Mouse (Mus musculus) heart, postnatal 0 days (tissue): ENCODE results near the gene Cd164l2. TPM values are rescaled to one million over a fixed set of nuclear protein-coding genes. Genes with fewer than 3 reads are reported as not detected.

Source experiments
- ATAC-seq: fragments of 200-750 bp; cut with Nextera tagmentation; 2 replicates; pipeline ENCODE4 v1.8.0; 2017; ENCODE audit warnings: low read depth, moderate number of reproducible peaks, moderate library complexity; ENCODE audit not compliant: insufficient read depth
- DNase-seq: peaks from one replicate; pipeline ENCODE4 v3.0.0-alpha.2; 2016; ENCODE audit warnings: low spot score
- H3K27ac ChIP-seq: fragments of 300-500 bp; sonication (generic); 2 replicates; pipeline ENCODE4 v1.5.1; 2014; ENCODE audit warnings: low read depth, mild to moderate bottlenecking
- H3K27me3 ChIP-seq: fragments of 300-500 bp; sonication (generic); 2 replicates; pipeline ENCODE4 v1.6.1; 2014; ENCODE audit warnings: low read length, mixed read lengths; ENCODE audit not compliant: control insufficient read depth, insufficient read depth
- H3K36me3 ChIP-seq: fragments of 300-500 bp; sonication (generic); replicated peaks from 2 replicates; pipeline ENCODE4 v1.6.1; 2014; ENCODE audit warnings: low read length, mixed read lengths; ENCODE audit not compliant: control insufficient read depth, insufficient read depth
- H3K4me1 ChIP-seq: fragments of 300-500 bp; sonication (generic); 2 replicates; pipeline ENCODE4 v1.6.1; 2014; ENCODE audit warnings: antibody characterized with exemption; ENCODE audit not compliant: control insufficient read depth, insufficient read depth
- H3K4me2 ChIP-seq: fragments of 300-500 bp; sonication (generic); 2 replicates; pipeline ENCODE4 v1.6.1; 2014; ENCODE audit warnings: low read depth, mild to moderate bottlenecking, low read length, moderate library complexity
- H3K4me3 ChIP-seq: fragments of 300-500 bp; sonication (generic); 2 replicates; pipeline ENCODE4 v1.5.1; 2014; ENCODE audit warnings: low read depth, low read length
- H3K9ac ChIP-seq: fragments of 300-500 bp; sonication (generic); replicated peaks from 2 replicates; pipeline ENCODE4 v1.6.1; 2014; ENCODE audit warnings: low read depth, low read length, mixed read lengths
- H3K9me3 ChIP-seq: fragments of 300-500 bp; sonication (generic); replicated peaks from 2 replicates; pipeline ENCODE4 v1.6.1; 2016; ENCODE audit warnings: low read length; ENCODE audit not compliant: control insufficient read depth
- CTCF ChIP-seq: IDR thresholded peaks from 2 replicates; pipeline ENCODE4 v1.5.1; 2016; ENCODE audit warnings: antibody characterized with exemption, control low read depth, low read depth
- EP300 ChIP-seq: IDR thresholded peaks from 2 replicates; pipeline ENCODE4 v1.6.1; 2016; ENCODE audit warnings: antibody characterized with exemption, low read depth
- WGBS: fragments of 180-500 bp; shearing (Covaris S2); extraction: QIAGEN DNeasy Blood & Tissue Kit; methylation state at CpG from one replicate; pipeline ENCODE4 v1.1.7; 2014; 5-methylcytosine and 5-hydroxymethylcytosine counted together
- polyA plus RNA-seq: library from polyadenylated mRNA; unstranded; fragments of >200 nt; fragmentation: Nextera tagmentation; extraction: Ambion mirVana; gene quantifications from 2 replicates; pipeline ENCODE4 v1.2.1, GENCODE M21; 2015
- total RNA-seq: library from RNA; depleted of rRNA; stranded (reverse); fragments of >200 nt; gene quantifications from 2 replicates; pipeline ENCODE4 v1.2.3, GENCODE M21; 2014; ENCODE audit warnings: low replicate concordance

Cd164l2 gene
- total and polyA plus RNA-seq, 2 experiments from 2014 or later, result 0.33 TPM; not detected in 1

GRCm38 (mm10) chr4:133199743-133200142, 12.2 kb upstream of the Cd164l2 start:
- Histone ChIP-seq H3K36me3 (peaks cover 27% of the 10 kb centered on the region), H3K4me2 (no peak overlapping the region), H3K4me1 (peaks cover 38% of the 10 kb centered on the region; the same call in 1 of the 2 replicates), H3K9ac (peak overlapping the region; percentile 28; the same call in 1 of the 2 replicates), H3K27ac (peak overlapping the region; percentile 60; the same call in 1 of the 2 replicates), H3K27me3 (no peaks in the 10 kb centered on the region), H3K4me3 (no peak overlapping the region), H3K9me3 (no peaks in the 10 kb centered on the region)
- 48% methylated on average over 6 of the region's 6 CpGs for WGBS
- ATAC-seq (no peak), DNase-seq (no peak)
- TF ChIP-seq CTCF (no peak), EP300 (no peak)

- peak overlapping the region; percentile 60 for H3K27ac ChIP-seq
- H3K4me2 ChIP-seq, result 0 out of 2 replicates have a peak overlapping the region, but pooled peaks have one; percentile 10
- H3K36me3 ChIP-seq, result peaks cover 21% of the 10 kb centered on the region
- no peak for ATAC-seq
- no peaks in the 10 kb centered on the region for H3K27me3 ChIP-seq
- no peak overlapping the region for H3K4me3 ChIP-seq
- 35% methylated on average over 21 of the region's 21 CpGs for whole genome bisulfite sequencing
- TF ChIP-seq CTCF, result no peak
- TF ChIP-seq EP300, result no peak
- no peaks in the 10 kb centered on the region for H3K9me3 ChIP-seq
- 0 out of 2 replicates have a peak overlapping the region, but pooled peaks have one; percentile 28 for H3K9ac ChIP-seq
- H3K4me1 ChIP-seq, result peaks cover 38% of the 10 kb centered on the region; the same call in 1 of the 2 replicates
- DNase-seq, result no peak
These were observed 11.6 kb upstream of the Cd164l2 start for GRCm38 (mm10) chr4:133200343-133200742.

- ATAC-seq (peak; percentile 60), DNase-seq (peak; percentile 82)
- H3K4me2 ChIP-seq, result no peak overlapping the region
- WGBS, result 55% methylated on average over 8 of the region's 8 CpGs
- H3K4me3 ChIP-seq, result no peak overlapping the region
- H3K27me3 ChIP-seq, result no peaks in the 10 kb centered on the region
- TF ChIP-seq EP300, result no peak
- peak; percentile 70 for TF ChIP-seq CTCF
- peak overlapping the region; percentile 60 for H3K27ac ChIP-seq
- peaks cover 13% of the 10 kb centered on the region for H3K36me3 ChIP-seq
- H3K4me1 ChIP-seq, result peaks cover 38% of the 10 kb centered on the region; the same call in 1 of the 2 replicates
- H3K9me3 ChIP-seq, result no peaks in the 10 kb centered on the region
- no peak overlapping the region for H3K9ac ChIP-seq
These were observed 10.7 kb upstream of the Cd164l2 start for GRCm38 (mm10) chr4:133201006-133201771.

GRCm38 (mm10) chr4:133202254-133202653, 9.7 kb upstream of the Cd164l2 start:
- TF ChIP-seq CTCF (no peak), EP300 (no peak)
- Histone ChIP-seq H3K9me3 (no peaks in the 10 kb centered on the region), H3K4me1 (peaks cover 38% of the 10 kb centered on the region; the same call in 1 of the 2 replicates), H3K4me2 (no peak overlapping the region), H3K36me3 (0 out of 2 replicates have a peak, but pooled peaks cover 5% of the 10 kb centered on the region), H3K9ac (no peak overlapping the region), H3K27me3 (no peaks in the 10 kb centered on the region), H3K27ac (no peak overlapping the region), H3K4me3 (no peak overlapping the region)
- no peak for DNase-seq
- WGBS, result 93% methylated on average over 3 of the region's 3 CpGs
- ATAC-seq, result no peak

- H3K4me2 ChIP-seq, result no peak overlapping the region
- ATAC-seq (no peak), DNase-seq (no peak)
- no peaks in the 10 kb centered on the region for H3K27me3 ChIP-seq
- 56% methylated on average over 3 of the region's 3 CpGs for WGBS
- H3K9me3 ChIP-seq, result no peaks in the 10 kb centered on the region
- no peak overlapping the region for H3K27ac ChIP-seq
- H3K4me3 ChIP-seq, result no peak overlapping the region
- H3K9ac ChIP-seq, result no peak overlapping the region
- no peak for TF ChIP-seq CTCF
- TF ChIP-seq EP300, result no peak
- peaks cover 28% of the 10 kb centered on the region; the same call in 1 of the 2 replicates for H3K4me1 ChIP-seq
- H3K36me3 ChIP-seq, result no peaks in the 10 kb centered on the region
These were observed 8.3 kb upstream of the Cd164l2 start for GRCm38 (mm10) chr4:133203591-133203990.
